Mouse (Mus musculus) cerebral cortex, adult 2 months (tissue): ENCODE data around the gene Vmn2r28.

Experiments used
- WGBS: fragments of 180-500 bp; shearing (Covaris S2); methylation state at CpG from one replicate; pipeline ENCODE4 v1.1.7; 2018; 5-methylcytosine and 5-hydroxymethylcytosine counted together

The Vmn2r28 gene

DNA sequence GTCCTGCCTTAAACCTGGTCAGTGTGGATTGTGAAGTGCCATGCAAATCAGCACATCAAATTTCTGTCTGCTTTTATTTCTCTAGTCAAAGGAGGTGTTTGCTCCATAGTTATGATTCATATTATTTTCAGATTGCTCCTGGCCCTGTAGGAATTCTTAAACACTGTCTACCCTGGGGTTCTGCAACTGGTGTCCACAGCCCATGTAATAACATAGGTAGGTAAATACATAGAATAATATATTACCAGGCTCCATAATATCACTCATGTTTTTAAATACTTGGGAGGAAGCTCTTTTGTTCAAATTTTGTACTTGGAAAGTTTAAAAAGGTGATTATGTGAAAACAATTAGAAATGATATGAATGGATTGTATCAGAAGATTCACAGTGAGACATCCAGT lies at the start of gene Vmn2r28:
TSS of gene Vmn2r28 (minus strand) at position 101 of the 400 bp plus-strand sequence.

DNA sequence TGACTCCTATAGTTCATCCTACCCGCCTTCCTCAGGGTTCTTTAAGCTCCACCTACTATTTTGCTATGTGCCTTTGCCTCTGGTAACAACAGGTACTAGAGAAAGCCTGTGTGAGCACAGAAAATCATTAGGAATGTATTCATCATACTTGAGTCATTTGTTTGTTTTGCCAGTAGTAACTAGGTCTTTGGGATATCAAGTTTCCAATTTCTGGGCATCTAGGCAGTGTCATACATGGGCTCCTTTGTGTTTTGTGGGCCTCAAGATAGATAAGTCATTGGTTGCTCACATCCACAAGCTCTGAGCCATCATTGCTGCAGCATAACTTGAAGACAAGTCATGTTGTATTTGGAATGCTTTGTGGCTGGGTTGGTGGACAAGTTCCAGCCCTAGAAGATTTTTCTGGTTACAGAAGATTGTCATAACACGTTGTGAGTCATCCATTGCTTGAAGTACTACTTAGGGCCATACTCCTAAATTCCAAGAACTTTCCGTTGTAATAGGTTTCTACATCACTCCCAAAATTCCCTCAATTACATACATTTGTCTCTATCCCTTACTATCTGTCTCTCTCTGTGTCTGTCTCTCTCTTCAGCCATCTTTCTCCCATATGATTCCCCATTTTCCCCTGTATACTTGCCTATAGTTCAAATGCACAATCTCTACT lies 47.1 kb upstream of the Vmn2r28 start:
- WGBS = 46% methylated on average over 3 of the region's 3 CpGs

DNA sequence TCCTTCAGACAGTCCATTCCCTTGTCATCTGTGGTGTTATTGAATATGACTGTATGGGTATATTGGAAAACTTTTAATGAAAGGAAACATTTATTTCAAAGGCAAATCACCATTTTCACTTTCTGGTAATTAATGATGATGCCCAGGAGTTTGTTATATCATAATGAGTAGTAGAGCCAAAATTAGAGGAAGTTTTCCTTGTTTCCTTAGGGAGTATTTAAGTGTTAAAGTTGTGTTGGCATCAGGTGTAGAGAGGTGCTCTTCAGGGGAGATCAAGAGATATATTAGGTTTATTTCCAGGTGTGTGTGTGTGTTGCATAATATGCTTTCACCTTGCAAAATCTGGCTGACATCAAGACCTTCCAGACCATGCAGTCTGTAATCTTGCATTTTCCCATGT lies 37.1 kb downstream of the Vmn2r28 start, which contains the start of gene Vmn1r59:
TSS of gene Vmn1r59 (minus strand) at position 101 of the 400 bp plus-strand sequence.

DNA sequence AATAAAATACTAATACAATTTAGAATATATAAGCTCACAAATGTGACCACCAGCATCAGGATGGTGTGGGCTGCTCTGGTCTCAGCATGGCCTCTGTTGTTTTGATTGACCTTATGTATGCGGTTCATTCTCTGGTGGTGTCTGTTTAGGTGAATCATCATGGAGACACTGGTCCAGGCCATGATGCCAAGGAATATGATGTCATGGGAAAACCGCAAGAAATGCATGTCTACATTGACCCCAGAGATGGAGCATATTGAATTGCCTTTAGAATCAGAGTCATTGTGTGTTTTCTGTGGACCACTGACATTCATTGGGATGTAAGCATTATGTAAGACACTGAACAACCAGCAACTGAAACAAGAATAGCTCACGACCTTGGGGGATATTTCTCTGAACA lies 39.7 kb downstream of the Vmn2r28 start:
- WGBS = 63% methylated on average over 3 of the region's 3 CpGs
